Mouse (Mus musculus) G1E (cell line): ENCODE measurements at regions not wholly inside any gene's neighbourhood (a gene's known extent, or its start where the extent isn't known, plus 50 kb on each side); places are given as distances from the start of the nearest gene placed in this dataset.

ENCODE experiments used
- ATAC-seq: 2 replicates; pipeline ENCODE4 v1.8.0; 2016; ENCODE audit warnings: mild to moderate bottlenecking; ENCODE audit not compliant: insufficient number of reproducible peaks, poor library complexity, low FRiP score, severe bottlenecking; ENCODE audit errors: extremely low read depth
- DNase-seq: peaks from one replicate; pipeline ENCODE4 v3.0.0; 2012; ENCODE audit warnings: low spot score
- H3K27me3 ChIP-seq: 2 replicates; pipeline ENCODE4 v1.6.1; 2012; ENCODE audit warnings: mild to moderate bottlenecking, low read length, inconsistent platforms; ENCODE audit not compliant: insufficient read depth
- H3K36me3 ChIP-seq: replicated peaks from 2 replicates; pipeline ENCODE3; 2012; ENCODE audit warnings: mild to moderate bottlenecking, inconsistent platforms
- H3K4me1 ChIP-seq: 2 replicates; pipeline ENCODE4 v1.6.1; 2012; ENCODE audit warnings: low read depth, low read length, inconsistent platforms, mixed read lengths; ENCODE audit not compliant: insufficient read depth
- H3K4me3 ChIP-seq: 2 replicates; pipeline ENCODE4 v1.5.1; 2012; ENCODE audit warnings: low read depth, mild to moderate bottlenecking, inconsistent platforms, low read length, moderate library complexity, mixed read lengths
- H3K9me3 ChIP-seq: replicated peaks from 2 replicates; pipeline ENCODE4 v1.6.1; 2012; ENCODE audit warnings: inconsistent platforms
- CTCF ChIP-seq: IDR thresholded peaks from 2 replicates; pipeline ENCODE4 v1.5.1; 2012; ENCODE audit warnings: low read depth, low read length, inconsistent platforms, mixed read lengths
- GATA1 ChIP-seq: IDR thresholded peaks from 2 replicates; pipeline ENCODE4 v1.6.1; 2012; ENCODE audit warnings: borderline replicate concordance, low read length, inconsistent platforms, mixed read lengths
- GATA2 ChIP-seq: IDR thresholded peaks from 2 replicates; pipeline ENCODE4 v1.6.1; 2012; ENCODE audit warnings: low read depth, low read length, inconsistent platforms, borderline replicate concordance
- POLR2AphosphoS5 ChIP-seq: IDR thresholded peaks from 2 replicates; pipeline ENCODE4 v1.6.1; 2012; ENCODE audit warnings: low read depth, low read length, inconsistent platforms; ENCODE audit not compliant: insufficient replicate concordance
- TAL1 ChIP-seq: conservative IDR thresholded peaks from 2 replicates; pipeline ENCODE4 v1.6.1; 2012; ENCODE audit warnings: low read depth, low read length, inconsistent platforms, mixed read lengths

- no peaks in the 10 kb centered on the region for H3K4me1 ChIP-seq
- ATAC-seq (no peak), DNase-seq (no peak)
- peaks cover 6% of the 10 kb centered on the region for H3K9me3 ChIP-seq
- no peak overlapping the region for H3K4me3 ChIP-seq
- TF ChIP-seq POLR2AphosphoS5 (no peak), GATA1 (no peak), CTCF (no peak), GATA2 (no peak), TAL1 (no peak)
- no peaks in the 10 kb centered on the region for H3K36me3 ChIP-seq
- H3K27me3 ChIP-seq: no peaks in the 10 kb centered on the region
Observed at GRCm38 (mm10) chr9:112537924-112538323, 302.2 kb upstream of the Arpp21 start.

DNA sequence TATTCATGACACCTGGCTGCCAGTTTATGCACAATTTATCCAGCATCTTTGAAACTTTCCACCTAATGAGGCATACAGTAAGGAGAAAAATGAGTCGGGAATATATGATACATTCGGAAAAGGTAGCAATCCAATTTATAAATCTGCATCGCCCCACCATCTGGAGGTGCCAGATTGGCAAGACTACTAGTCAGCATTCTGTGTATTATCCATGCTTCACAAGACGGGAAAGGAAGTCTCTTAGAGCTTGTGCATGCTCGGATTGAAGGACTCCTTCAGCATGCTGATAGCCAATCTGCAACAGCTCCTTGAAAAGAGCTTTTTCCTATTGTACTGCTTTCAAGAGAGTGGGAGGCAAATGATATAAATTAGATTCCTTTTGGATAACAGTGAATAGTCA lies 289.6 kb upstream of the Arpp21 start:
- Histone ChIP-seq H3K27me3 (no peaks in the 10 kb centered on the region), H3K36me3 (no peaks in the 10 kb centered on the region), H3K9me3 (peaks cover 12% of the 10 kb centered on the region; the same call in 1 of the 2 replicates), H3K4me3 (no peak overlapping the region), H3K4me1 (no peaks in the 10 kb centered on the region)
- TF ChIP-seq POLR2AphosphoS5: no peak
- no peak for TF ChIP-seq TAL1
- TF ChIP-seq GATA2: no peak
- no peak for TF ChIP-seq CTCF
- TF ChIP-seq GATA1: no peak
- no peak for ATAC-seq
- no peak for DNase-seq

GRCm38 (mm10) chr9:112523251-112523650 lies 287.5 kb upstream of the Arpp21 start:
- no peak for DNase-seq
- no peaks in the 10 kb centered on the region for H3K4me1 ChIP-seq
- TF ChIP-seq POLR2AphosphoS5 (no peak), GATA1 (no peak), TAL1 (no peak)
- H3K27me3 ChIP-seq: no peaks in the 10 kb centered on the region
- H3K36me3 ChIP-seq: no peaks in the 10 kb centered on the region
- peaks cover 8% of the 10 kb centered on the region; the same call in 1 of the 2 replicates for H3K9me3 ChIP-seq
- H3K4me3 ChIP-seq: no peak overlapping the region
- ATAC-seq: no peak

GRCm38 (mm10) chr9:112510716-112511115 lies 275.0 kb upstream of the Arpp21 start:
- peaks cover 6% of the 10 kb centered on the region for H3K9me3 ChIP-seq
- no peak overlapping the region for H3K4me3 ChIP-seq
- H3K4me1 ChIP-seq: no peaks in the 10 kb centered on the region
- no peak for DNase-seq
- ATAC-seq: no peak
- TF ChIP-seq CTCF (no peak), POLR2AphosphoS5 (no peak)
- no peaks in the 10 kb centered on the region for H3K27me3 ChIP-seq
- no peaks in the 10 kb centered on the region for H3K36me3 ChIP-seq

DNA sequence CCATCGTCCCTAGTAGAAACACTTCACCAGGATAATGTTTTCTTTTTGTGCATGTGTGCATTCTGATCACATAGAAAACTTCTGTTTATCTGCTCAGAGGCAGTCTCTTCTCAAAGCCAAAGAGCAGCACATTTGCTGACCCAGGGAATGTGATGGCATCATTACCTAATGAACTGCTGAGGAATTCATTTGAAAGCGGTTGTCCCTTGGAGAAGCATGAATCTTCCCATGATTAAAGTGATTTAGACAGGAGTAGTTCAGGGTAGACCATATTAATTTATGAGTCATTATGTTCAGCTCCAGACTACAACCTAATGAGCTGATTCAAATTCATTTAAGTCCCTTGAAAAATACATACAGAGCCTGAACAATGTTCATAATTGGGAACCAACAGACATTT lies 271.1 kb upstream of the Arpp21 start:
- TF ChIP-seq POLR2AphosphoS5 (no peak), GATA1 (no peak), CTCF (no peak), TAL1 (no peak), GATA2 (no peak)
- Histone ChIP-seq H3K4me3 (no peak overlapping the region), H3K36me3 (no peaks in the 10 kb centered on the region), H3K4me1 (no peaks in the 10 kb centered on the region), H3K27me3 (no peaks in the 10 kb centered on the region), H3K9me3 (no peaks in the 10 kb centered on the region; the same call in 1 of the 2 replicates)
- DNase-seq (no peak), ATAC-seq (no peak)

GRCm38 (mm10) chr9:112498676-112499075 lies 262.9 kb upstream of the Arpp21 start:
- 0 out of 2 replicates have a peak, but pooled peaks cover 2% of the 10 kb centered on the region for H3K9me3 ChIP-seq
- H3K4me1 ChIP-seq: no peaks in the 10 kb centered on the region
- no peak overlapping the region for H3K4me3 ChIP-seq
- DNase-seq (no peak), ATAC-seq (no peak)
- no peaks in the 10 kb centered on the region for H3K27me3 ChIP-seq
- TF ChIP-seq POLR2AphosphoS5: no peak
- no peak for TF ChIP-seq CTCF
- TF ChIP-seq GATA2: no peak
- no peak for TF ChIP-seq TAL1
- no peak for TF ChIP-seq GATA1
- no peaks in the 10 kb centered on the region for H3K36me3 ChIP-seq

DNA sequence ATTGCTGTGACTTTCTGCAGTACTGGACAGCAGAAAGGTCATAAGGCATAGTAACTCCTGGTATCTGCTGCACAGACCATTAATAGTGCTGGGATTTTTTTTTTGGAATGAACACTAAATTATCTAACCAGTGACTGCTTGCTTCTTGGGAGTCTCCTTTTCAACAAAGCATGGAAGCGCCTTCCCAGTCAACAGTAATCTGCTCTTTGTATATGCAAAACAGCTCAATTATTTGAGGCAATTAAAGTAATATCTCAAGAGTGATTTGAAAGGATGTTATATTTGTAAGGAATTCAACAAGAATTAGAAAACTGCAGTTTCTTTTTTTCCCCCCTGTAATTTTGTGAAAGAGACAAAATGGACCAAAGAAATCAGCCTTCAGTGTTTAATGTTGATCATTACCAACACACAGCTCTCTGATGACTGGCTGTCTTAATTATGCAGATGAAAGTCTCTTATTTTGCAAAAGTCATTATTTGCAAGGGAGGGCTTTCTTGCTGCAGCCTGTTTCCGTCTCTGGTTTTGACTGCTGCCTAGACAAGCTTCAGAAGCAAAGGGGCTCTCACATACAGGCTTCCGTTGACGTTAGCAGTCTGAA lies 260.3 kb upstream of the Arpp21 start:
- Histone ChIP-seq H3K36me3 (no peaks in the 10 kb centered on the region), H3K4me3 (no peak overlapping the region), H3K4me1 (no peaks in the 10 kb centered on the region), H3K27me3 (no peaks in the 10 kb centered on the region), H3K9me3 (0 out of 2 replicates have a peak, but pooled peaks cover 3% of the 10 kb centered on the region)
- TF ChIP-seq TAL1: no peak
- no peak for TF ChIP-seq POLR2AphosphoS5
- TF ChIP-seq GATA2: no peak
- TF ChIP-seq CTCF: no peak
- TF ChIP-seq GATA1: no peak
- no peak for ATAC-seq
- DNase-seq: no peak
